Mouse (Mus musculus): ENCODE measurements around the gene Edc3. TPM values are rescaled to one million over a fixed set of nuclear protein-coding genes. Genes with fewer than 3 reads are reported as not detected.

The Edc3 gene
- polyA plus RNA-seq (2014; fragmentation: Illumina TruSeq; extraction: RNeasy Lipid Tissue Mini Kit (QIAGEN cat#74804); ENCODE audit: low read depth, low replicate concordance) = 5.5 TPM

GRCm38 (mm10) chr9:57708068-57708719, at the start of gene Edc3:
Gene Edc3 (plus strand): TSS chr9:57708540.

GRCm38 (mm10) chr9:57683520-57683919, 24.8 kb upstream of the Edc3 start, which contains the start of gene Cyp1a2:
Gene Cyp1a2 (minus strand): TSS chr9:57683703.

DNA sequence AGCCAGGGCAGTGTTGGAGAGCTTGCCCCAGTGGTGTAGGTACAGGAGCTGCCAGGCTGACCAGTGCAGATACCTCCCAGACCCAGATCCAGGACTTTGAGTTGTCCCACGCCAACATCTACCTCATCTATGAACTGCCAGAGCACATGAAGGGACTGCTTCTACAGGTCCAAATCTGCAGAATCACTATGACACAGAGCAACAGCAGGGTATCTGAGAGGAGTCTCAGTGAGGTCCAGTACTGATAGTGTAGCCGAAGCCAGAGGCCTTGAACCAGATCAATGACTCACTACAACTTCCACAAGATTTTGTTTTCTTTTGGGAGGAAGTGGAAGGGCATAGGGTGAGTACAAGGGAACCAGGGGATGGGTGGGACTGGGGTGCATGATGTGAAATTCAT, 20.6 kb upstream of the Edc3 start, which contains the start of gene Cyp1a1:
Cyp1a1 (plus strand) TSS at position 178 of the 400 bp plus-strand sequence.

GRCm38 (mm10) chr9:57765364-57766351, 57.3 kb downstream of the Edc3 start, which contains the start of gene Clk3:
Gene Clk3 (minus strand): TSS chr9:57765860.

Other genes with a start within 250 kb of the Edc3 start
- 13.2 TPM for gene Scamp5, start 240.5 kb upstream of the Edc3 start, polyA plus RNA-seq (2014; fragmentation: Illumina TruSeq; extraction: RNeasy Lipid Tissue Mini Kit (QIAGEN cat#74804); ENCODE audit: low read depth, low replicate concordance)
- gene Rpp25, start 204.5 kb upstream of the Edc3 start, polyA plus RNA-seq (2014; fragmentation: Illumina TruSeq; extraction: RNeasy Lipid Tissue Mini Kit (QIAGEN cat#74804); ENCODE audit: low read depth, low replicate concordance) = not detected
- 1,010 TPM for gene Cox5a, start 187.3 kb upstream of the Edc3 start, polyA plus RNA-seq (2014; fragmentation: Illumina TruSeq; extraction: RNeasy Lipid Tissue Mini Kit (QIAGEN cat#74804); ENCODE audit: low read depth, low replicate concordance)
- 5.0 TPM for gene Fam219b, start 171.0 kb upstream of the Edc3 start, polyA plus RNA-seq (2014; fragmentation: Illumina TruSeq; extraction: RNeasy Lipid Tissue Mini Kit (QIAGEN cat#74804); ENCODE audit: low read depth, low replicate concordance)
- 22.1 TPM for gene Mpi, start 155.8 kb upstream of the Edc3 start, polyA plus RNA-seq (2014; fragmentation: Illumina TruSeq; extraction: RNeasy Lipid Tissue Mini Kit (QIAGEN cat#74804); ENCODE audit: low read depth, low replicate concordance)
- 41.6 TPM for gene Scamp2, start 147.6 kb upstream of the Edc3 start, polyA plus RNA-seq (2014; fragmentation: Illumina TruSeq; extraction: RNeasy Lipid Tissue Mini Kit (QIAGEN cat#74804); ENCODE audit: low read depth, low replicate concordance)
- 9.9 TPM for gene Ulk3, start 119.1 kb upstream of the Edc3 start, polyA plus RNA-seq (2014; fragmentation: Illumina TruSeq; extraction: RNeasy Lipid Tissue Mini Kit (QIAGEN cat#74804); ENCODE audit: low read depth, low replicate concordance)
- not detected for gene Cplx3, start 102.3 kb upstream of the Edc3 start, polyA plus RNA-seq (2014; fragmentation: Illumina TruSeq; extraction: RNeasy Lipid Tissue Mini Kit (QIAGEN cat#74804); ENCODE audit: low read depth, low replicate concordance)
- gene Lman1l, start 87.8 kb upstream of the Edc3 start, polyA plus RNA-seq (2014; fragmentation: Illumina TruSeq; extraction: RNeasy Lipid Tissue Mini Kit (QIAGEN cat#74804); ENCODE audit: low read depth, low replicate concordance) = not detected
- 5.5 TPM for gene Csk, start 54.9 kb upstream of the Edc3 start, polyA plus RNA-seq (2014; fragmentation: Illumina TruSeq; extraction: RNeasy Lipid Tissue Mini Kit (QIAGEN cat#74804); ENCODE audit: low read depth, low replicate concordance)
- not detected for gene Cyp1a2, start 24.8 kb upstream of the Edc3 start, polyA plus RNA-seq (2014; fragmentation: Illumina TruSeq; extraction: RNeasy Lipid Tissue Mini Kit (QIAGEN cat#74804); ENCODE audit: low read depth, low replicate concordance)
- gene Cyp1a1, start 20.6 kb upstream of the Edc3 start, polyA plus RNA-seq (2014; fragmentation: Illumina TruSeq; extraction: RNeasy Lipid Tissue Mini Kit (QIAGEN cat#74804); ENCODE audit: low read depth, low replicate concordance) = not detected
- gene Clk3, start 57.3 kb downstream of the Edc3 start, polyA plus RNA-seq (2014; fragmentation: Illumina TruSeq; extraction: RNeasy Lipid Tissue Mini Kit (QIAGEN cat#74804); ENCODE audit: low read depth, low replicate concordance) = 72.0 TPM
- gene Arid3b, start 128.3 kb downstream of the Edc3 start, polyA plus RNA-seq (2014; fragmentation: Illumina TruSeq; extraction: RNeasy Lipid Tissue Mini Kit (QIAGEN cat#74804); ENCODE audit: low read depth, low replicate concordance) = 4.7 TPM
- 41.1 TPM for gene Ubl7, start 202.4 kb downstream of the Edc3 start, polyA plus RNA-seq (2014; fragmentation: Illumina TruSeq; extraction: RNeasy Lipid Tissue Mini Kit (QIAGEN cat#74804); ENCODE audit: low read depth, low replicate concordance)
- gene Sema7a, start 231.6 kb downstream of the Edc3 start, polyA plus RNA-seq (2014; fragmentation: Illumina TruSeq; extraction: RNeasy Lipid Tissue Mini Kit (QIAGEN cat#74804); ENCODE audit: low read depth, low replicate concordance) = 0.54 TPM

Data from sigmoid colon, adult 10 weeks (tissue).